Mouse (Mus musculus) erythroblast, embryonic 14.5 days (primary cell): ENCODE data around the gene Map3k4.

Experiments
- GATA1 ChIP-seq: IDR thresholded peaks from 2 replicates; pipeline ENCODE4 v1.6.1; 2012; ENCODE audit warnings: low read length, inconsistent platforms, mixed read lengths
- TAL1 ChIP-seq: IDR thresholded peaks from 3 replicates; pipeline ENCODE4 v1.6.1; 2012; ENCODE audit warnings: low read length, inconsistent platforms, mixed read lengths

DNA sequence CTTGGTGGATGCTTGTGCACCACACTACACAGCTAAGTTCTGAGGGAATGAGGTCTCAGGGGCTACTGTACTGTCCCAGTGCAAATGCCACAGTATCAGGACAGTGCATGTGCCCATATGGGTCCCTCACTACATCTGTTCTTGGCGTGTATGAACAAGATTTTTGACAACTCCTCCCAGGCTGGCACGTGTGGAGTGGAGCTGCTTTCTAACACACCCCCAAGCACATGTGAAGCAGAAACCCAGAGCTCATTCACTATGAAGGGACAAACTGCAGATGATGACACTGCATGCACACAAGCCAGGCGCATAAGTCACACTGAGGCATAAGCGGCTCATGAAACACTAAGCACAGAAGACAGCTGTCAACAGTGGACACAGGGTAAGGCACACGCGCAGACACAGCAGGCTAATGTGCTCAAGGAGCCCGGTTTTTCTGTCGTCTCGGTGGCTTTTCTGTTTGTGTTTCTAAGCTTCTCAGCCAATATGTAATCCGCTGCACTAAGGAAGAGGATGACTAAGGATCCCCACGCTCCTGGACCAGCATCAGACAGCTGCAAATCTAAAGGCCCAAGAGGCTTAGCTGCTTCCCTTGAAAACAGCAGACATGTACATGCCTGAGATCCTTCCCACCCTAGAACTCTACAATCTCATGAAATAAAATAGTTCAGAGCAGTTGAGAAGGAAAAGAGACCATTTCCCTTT lies 41.9 kb downstream of the Map3k4 start:
- TF ChIP-seq GATA1 (no peak), TAL1 (no peak)
